Mouse (Mus musculus): Measurements from ENCODE around the gene Trpm7.
"Not testable (repeated sequence)": the region's sequence is repeated elsewhere in the genome, so short reads cannot be mapped to it uniquely, and the experiment has no call there.

The Trpm7 gene

GRCm38 (mm10) chr2:126875871-126876796 is at the start of gene Trpm7:
TSS of gene Trpm7 (minus strand) at chr2:126876230.
- DNase-seq, result peak; percentile 94

GRCm38 (mm10) chr2:126920358-126921060 is 44.5 kb upstream of the Trpm7 start:
- no peak for DNase-seq

- no peak for DNase-seq
Observed at GRCm38 (mm10) chr2:126916236-126916635, 40.2 kb upstream of the Trpm7 start.

- DNase-seq, result no peak
Observed at GRCm38 (mm10) chr2:126914096-126914495, 38.1 kb upstream of the Trpm7 start.

- DNase-seq, result no peak
Observed at GRCm38 (mm10) chr2:126904162-126904561, 28.1 kb upstream of the Trpm7 start.

GRCm38 (mm10) chr2:126897511-126897910 is 21.5 kb upstream of the Trpm7 start:
- peak; percentile 80 for DNase-seq

- peak; percentile 49 for DNase-seq
Observed at GRCm38 (mm10) chr2:126896941-126897340, 20.9 kb upstream of the Trpm7 start.

- no peak for DNase-seq
Observed at GRCm38 (mm10) chr2:126894245-126894644, 18.2 kb upstream of the Trpm7 start.

GRCm38 (mm10) chr2:126892316-126892715 is 16.3 kb upstream of the Trpm7 start:
- DNase-seq, result no peak

GRCm38 (mm10) chr2:126891743-126892142 is 15.7 kb upstream of the Trpm7 start:
- no peak for DNase-seq

- DNase-seq, result no peak
Observed at GRCm38 (mm10) chr2:126887141-126887540, 11.1 kb upstream of the Trpm7 start.

- no peak for DNase-seq
Observed at GRCm38 (mm10) chr2:126885871-126886270, 9.8 kb upstream of the Trpm7 start.

- DNase-seq, result not testable (repeated sequence)
Observed at GRCm38 (mm10) chr2:126882711-126883110, 6.7 kb upstream of the Trpm7 start.

GRCm38 (mm10) chr2:126877991-126878390 is 2.0 kb upstream of the Trpm7 start:
- DNase-seq, result peak; percentile 30

- DNase-seq, result no peak
Observed at GRCm38 (mm10) chr2:126875516-126875835, 554 bp downstream of the Trpm7 start.

GRCm38 (mm10) chr2:126874809-126875515 is 1.1 kb downstream of the Trpm7 start:
- peak; percentile 29 for DNase-seq

- DNase-seq, result peak; percentile 67
Observed at GRCm38 (mm10) chr2:126866301-126866700, 9.7 kb downstream of the Trpm7 start.

GRCm38 (mm10) chr2:126865501-126866199 is 10.4 kb downstream of the Trpm7 start:
- DNase-seq, result peak; percentile 46

GRCm38 (mm10) chr2:126865026-126865425 is 11.0 kb downstream of the Trpm7 start:
- no peak for DNase-seq

GRCm38 (mm10) chr2:126844751-126845150 is 31.3 kb downstream of the Trpm7 start:
- DNase-seq, result no peak

- no peak for DNase-seq
Observed at GRCm38 (mm10) chr2:126838848-126839247, 37.2 kb downstream of the Trpm7 start.

- DNase-seq, result no peak
Observed at GRCm38 (mm10) chr2:126817414-126817813, 58.6 kb downstream of the Trpm7 start.

Measured in kidney, adult 11 months (tissue).